Mouse (Mus musculus): Measurements from ENCODE around the gene L3hypdh. TPM values are rescaled to one million over a fixed set of nuclear protein-coding genes. Genes with fewer than 3 reads are reported as not detected.
A peak's percentile ranks its signal among the peaks of the same experiment; 100 is the strongest.
"Not testable (repeated sequence)": the region's sequence is repeated elsewhere in the genome, so short reads cannot be mapped to it uniquely, and the experiment has no call there.

The L3hypdh gene
- polyA plus RNA-seq, 2 experiments, result 5.2 to 6.0 TPM

DNA sequence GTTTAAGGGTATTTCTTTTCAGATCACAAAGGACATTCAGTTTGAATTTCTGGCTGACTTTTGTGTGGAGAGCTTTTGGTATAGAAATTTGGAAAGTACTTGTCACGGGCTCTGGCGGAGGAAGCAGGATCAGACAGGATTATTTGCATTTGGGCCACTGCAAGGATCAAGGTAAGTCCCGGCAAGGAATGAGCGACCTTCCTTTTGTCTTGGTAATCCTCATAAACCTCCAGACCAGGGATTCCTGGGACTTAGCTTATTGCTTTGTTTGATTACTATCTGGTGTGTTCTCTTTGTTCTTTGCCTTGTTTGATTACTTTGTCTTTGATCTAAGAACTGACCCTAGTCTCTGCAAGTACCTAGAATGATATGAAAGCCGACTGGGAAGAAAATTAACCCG is 31.4 kb downstream of the L3hypdh start:
- no peaks in the 10 kb centered on the region for H3K9me3 ChIP-seq (ENCODE audit: control insufficient read depth, low read length)
- H3K4me2 ChIP-seq (ENCODE audit: low read depth), result no peak overlapping the region
- H3K27ac ChIP-seq, result no peak overlapping the region
- H3K27me3 ChIP-seq (ENCODE audit: control insufficient read depth, insufficient read depth, low read length), result no peaks in the 10 kb centered on the region
- WGBS (ENCODE audit: insufficient replicate concordance), result 41% methylated on average over 6 of the region's 6 CpGs
- no peak overlapping the region for H3K4me3 ChIP-seq (ENCODE audit: insufficient read depth in 1 of 2, low read depth in 2 of 2, low read length in 2 of 2)
- no peaks in the 10 kb centered on the region for H3K4me1 ChIP-seq (replicated peaks; ENCODE audit: control insufficient read depth in 2 of 2, insufficient read depth in 2 of 2, low read length in 1 of 2)
- no peak for TF ChIP-seq CTCF (IDR thresholded peaks at IDR 0.05; ENCODE audit: low read depth)
- no peaks in the 10 kb centered on the region for H3K36me3 ChIP-seq (replicated peaks; ENCODE audit: control insufficient read depth, insufficient read depth, low read depth)
- ATAC-seq (ENCODE audit: insufficient read depth) (no peak), DNase-seq (ENCODE audit: low read depth in 3 of 3, low spot score in 3 of 3) (no peak)
- no peak overlapping the region for H3K9ac ChIP-seq (replicated peaks)

DNA sequence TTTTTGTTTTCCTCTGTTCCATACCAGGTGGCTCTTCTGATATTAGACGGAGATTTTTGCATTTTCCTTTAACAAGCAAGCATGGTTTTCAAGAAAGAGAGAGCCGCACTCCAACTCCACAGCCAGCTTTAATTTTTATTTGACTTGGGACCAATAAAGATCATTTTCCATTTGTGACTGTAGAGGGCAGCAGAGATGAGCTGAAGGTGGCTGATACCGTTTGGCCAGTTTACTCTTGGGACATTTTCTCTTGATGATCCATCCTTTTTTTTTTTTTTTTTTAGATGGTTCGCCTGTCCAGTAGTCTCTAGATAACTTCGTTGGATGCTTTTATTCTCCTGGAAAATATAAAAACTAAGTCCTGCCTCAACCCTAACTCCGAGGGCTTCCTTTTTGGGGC is 31.9 kb downstream of the L3hypdh start:
- 32% methylated on average over 6 of the region's 6 CpGs for WGBS (ENCODE audit: insufficient replicate concordance)
- ATAC-seq (ENCODE audit: insufficient read depth), result no peak
- Histone ChIP-seq H3K36me3 (replicated peaks; ENCODE audit: control insufficient read depth, insufficient read depth, low read depth) (no peaks in the 10 kb centered on the region), H3K27me3 (ENCODE audit: control insufficient read depth, insufficient read depth, low read length) (no peaks in the 10 kb centered on the region), H3K9ac (replicated peaks) (no peak overlapping the region), H3K27ac (no peak overlapping the region), H3K4me3 (ENCODE audit: insufficient read depth in 1 of 2, low read depth in 2 of 2, low read length in 2 of 2) (no peak overlapping the region), H3K4me2 (ENCODE audit: low read depth) (no peak overlapping the region), H3K9me3 (ENCODE audit: control insufficient read depth, low read length) (no peaks in the 10 kb centered on the region), H3K4me1 (replicated peaks; ENCODE audit: control insufficient read depth in 2 of 2, insufficient read depth in 2 of 2, low read length in 1 of 2) (no peaks in the 10 kb centered on the region)
- TF ChIP-seq CTCF (IDR thresholded peaks at IDR 0.05; ENCODE audit: low read depth), result peak; percentile 47
- TF ChIP-seq EP300 (IDR thresholded peaks at IDR 0.05; ENCODE audit: low read depth), result no peak
- DNase-seq (ENCODE audit: low read depth in 3 of 3, low spot score in 3 of 3), result no peak

DNA sequence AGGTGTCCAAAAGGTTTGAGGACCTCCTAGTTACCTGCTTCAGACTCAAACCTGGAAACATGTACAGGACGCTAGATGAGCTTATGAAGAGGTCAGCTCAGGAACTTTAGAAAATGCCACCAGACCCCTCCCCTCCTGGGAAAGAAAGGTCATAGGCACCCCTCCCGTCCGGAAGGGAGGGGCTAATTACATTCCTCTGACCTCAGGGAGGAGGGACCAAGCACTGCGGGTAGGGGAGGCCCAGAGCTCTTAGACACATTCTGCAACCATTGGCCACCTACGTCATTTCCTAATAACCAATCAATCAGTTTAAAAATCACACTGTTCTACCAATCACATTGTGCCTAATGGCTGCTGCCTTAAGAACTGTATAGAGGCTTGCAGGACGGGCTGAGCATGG is 32.7 kb downstream of the L3hypdh start:
- DNase-seq (ENCODE audit: low read depth in 3 of 3, low spot score in 3 of 3) (no peak), ATAC-seq (ENCODE audit: insufficient read depth) (no peak)
- H3K27me3 ChIP-seq (ENCODE audit: control insufficient read depth, insufficient read depth, low read length), result no peaks in the 10 kb centered on the region
- no peak overlapping the region for H3K4me3 ChIP-seq (ENCODE audit: insufficient read depth in 1 of 2, low read depth in 2 of 2, low read length in 2 of 2)
- no peak overlapping the region for H3K9ac ChIP-seq (replicated peaks)
- no peaks in the 10 kb centered on the region for H3K36me3 ChIP-seq (replicated peaks; ENCODE audit: control insufficient read depth, insufficient read depth, low read depth)
- WGBS (ENCODE audit: insufficient replicate concordance), result 66% methylated on average over 6 of the region's 6 CpGs
- H3K4me2 ChIP-seq (ENCODE audit: low read depth), result no peak overlapping the region
- H3K9me3 ChIP-seq (ENCODE audit: control insufficient read depth, low read length), result no peaks in the 10 kb centered on the region
- TF ChIP-seq CTCF (IDR thresholded peaks at IDR 0.05; ENCODE audit: low read depth) (no peak), EP300 (IDR thresholded peaks at IDR 0.05; ENCODE audit: low read depth) (no peak)
- no peaks in the 10 kb centered on the region for H3K4me1 ChIP-seq (replicated peaks; ENCODE audit: control insufficient read depth in 2 of 2, insufficient read depth in 2 of 2, low read length in 1 of 2)
- H3K27ac ChIP-seq, result no peak overlapping the region

DNA sequence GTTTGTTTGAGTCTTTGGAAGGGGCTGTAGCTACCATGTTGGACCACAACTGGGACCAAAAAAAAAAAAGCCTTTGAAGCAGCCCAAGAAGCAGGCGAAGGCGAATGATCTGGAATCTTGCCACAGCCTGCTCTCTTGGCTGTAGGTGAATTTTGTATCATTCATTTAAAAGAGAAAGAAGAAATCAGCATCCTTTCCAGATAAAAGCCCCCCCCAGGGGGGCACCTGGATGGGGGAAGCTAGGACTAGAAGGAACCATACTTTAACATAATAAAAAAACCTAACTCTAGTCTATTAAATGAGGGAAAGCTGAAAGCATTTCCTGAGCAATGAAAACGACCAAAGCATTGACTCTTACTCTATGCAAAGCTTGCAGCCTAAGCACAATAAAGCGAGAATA is 34.4 kb downstream of the L3hypdh start:
- Histone ChIP-seq H3K4me3 (ENCODE audit: insufficient read depth in 1 of 2, low read depth in 2 of 2, low read length in 2 of 2) (no peak overlapping the region), H3K27me3 (ENCODE audit: control insufficient read depth, insufficient read depth, low read length) (no peaks in the 10 kb centered on the region), H3K4me1 (replicated peaks; ENCODE audit: control insufficient read depth in 2 of 2, insufficient read depth in 2 of 2, low read length in 1 of 2) (no peaks in the 10 kb centered on the region), H3K27ac (no peak overlapping the region), H3K4me2 (ENCODE audit: low read depth) (no peak overlapping the region), H3K9me3 (ENCODE audit: control insufficient read depth, low read length) (no peaks in the 10 kb centered on the region), H3K9ac (replicated peaks) (no peak overlapping the region), H3K36me3 (replicated peaks; ENCODE audit: control insufficient read depth, insufficient read depth, low read depth) (no peaks in the 10 kb centered on the region)
- no peak for TF ChIP-seq EP300 (IDR thresholded peaks at IDR 0.05; ENCODE audit: low read depth)
- no peak for TF ChIP-seq CTCF (IDR thresholded peaks at IDR 0.05; ENCODE audit: low read depth)
- 64% methylated on average over 4 of the region's 4 CpGs for WGBS (ENCODE audit: insufficient replicate concordance)
- DNase-seq (ENCODE audit: low read depth in 3 of 3, low spot score in 3 of 3) (no peak), ATAC-seq (ENCODE audit: insufficient read depth) (no peak)

DNA sequence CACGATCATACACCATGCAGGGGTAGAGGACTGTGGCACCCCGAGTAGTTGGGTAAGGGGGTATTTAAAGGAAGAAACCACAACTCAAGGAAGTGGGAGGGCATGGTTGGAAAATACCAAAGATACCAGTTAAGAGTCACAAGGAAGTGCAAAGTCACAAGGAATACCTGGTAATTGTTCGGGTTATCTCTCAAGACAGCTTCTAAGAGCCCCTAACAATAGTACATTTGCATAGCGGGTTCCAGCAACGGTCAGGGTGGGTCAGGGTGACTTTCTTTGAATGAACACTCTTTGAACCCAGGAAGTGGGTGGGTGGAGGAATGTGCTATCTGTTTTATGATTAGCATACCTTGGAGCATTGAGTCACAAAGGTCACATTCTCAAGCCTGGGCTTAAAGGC is 35.1 kb downstream of the L3hypdh start:
- ATAC-seq (ENCODE audit: insufficient read depth); H3K4me1 ChIP-seq (replicated peaks; ENCODE audit: control insufficient read depth in 2 of 2, insufficient read depth in 2 of 2, low read length in 1 of 2); H3K36me3 ChIP-seq (replicated peaks; ENCODE audit: control insufficient read depth, insufficient read depth, low read depth); H3K27me3 ChIP-seq (ENCODE audit: control insufficient read depth, insufficient read depth, low read length); H3K4me3 ChIP-seq (ENCODE audit: insufficient read depth in 1 of 2, low read depth in 2 of 2, low read length in 2 of 2); H3K27ac ChIP-seq; H3K9me3 ChIP-seq (ENCODE audit: control insufficient read depth, low read length); DNase-seq (ENCODE audit: low read depth in 3 of 3, low spot score in 3 of 3); H3K9ac ChIP-seq (replicated peaks); H3K4me2 ChIP-seq (ENCODE audit: low read depth): not testable (repeated sequence)
- 69% methylated on average over 5 of the region's 5 CpGs for WGBS (ENCODE audit: insufficient replicate concordance)

DNA sequence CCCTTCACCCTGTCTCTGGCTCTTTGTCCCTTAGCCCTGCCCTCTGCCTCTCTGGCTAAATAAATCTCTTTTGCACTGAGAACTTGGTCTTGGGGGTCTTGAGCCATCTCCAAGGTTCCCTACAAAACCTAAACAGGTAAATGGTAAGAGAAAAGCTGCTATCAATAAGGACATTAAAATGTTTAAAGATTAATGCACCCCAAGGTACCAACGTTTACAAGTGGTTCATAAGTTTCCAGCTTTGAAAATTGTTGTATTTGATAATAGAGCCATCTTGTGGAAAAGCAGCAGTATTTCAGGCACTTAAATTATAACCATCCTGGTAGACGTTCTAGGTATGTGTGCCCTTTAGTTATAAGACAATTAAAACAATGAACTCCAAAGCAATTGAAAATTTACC is 37.7 kb downstream of the L3hypdh start:
- Histone ChIP-seq H3K36me3 (replicated peaks; ENCODE audit: control insufficient read depth, insufficient read depth, low read depth) (no peaks in the 10 kb centered on the region), H3K27ac (no peak overlapping the region), H3K4me2 (ENCODE audit: low read depth) (no peak overlapping the region), H3K4me1 (replicated peaks; ENCODE audit: control insufficient read depth in 2 of 2, insufficient read depth in 2 of 2, low read length in 1 of 2) (no peaks in the 10 kb centered on the region), H3K9ac (replicated peaks) (no peak overlapping the region), H3K27me3 (ENCODE audit: control insufficient read depth, insufficient read depth, low read length) (no peaks in the 10 kb centered on the region), H3K9me3 (ENCODE audit: control insufficient read depth, low read length) (no peaks in the 10 kb centered on the region), H3K4me3 (ENCODE audit: insufficient read depth in 1 of 2, low read depth in 2 of 2, low read length in 2 of 2) (no peak overlapping the region)
- WGBS (ENCODE audit: insufficient replicate concordance), result 6% methylated on average over 2 of the region's 2 CpGs
- TF ChIP-seq CTCF (IDR thresholded peaks at IDR 0.05; ENCODE audit: low read depth) (peak; percentile 23; the same call in 1 of the 2 replicates), EP300 (IDR thresholded peaks at IDR 0.05; ENCODE audit: low read depth) (no peak)
- DNase-seq (ENCODE audit: low read depth in 3 of 3, low spot score in 3 of 3) (no peak), ATAC-seq (ENCODE audit: insufficient read depth) (no peak)
